In the genomic region with DNA sequence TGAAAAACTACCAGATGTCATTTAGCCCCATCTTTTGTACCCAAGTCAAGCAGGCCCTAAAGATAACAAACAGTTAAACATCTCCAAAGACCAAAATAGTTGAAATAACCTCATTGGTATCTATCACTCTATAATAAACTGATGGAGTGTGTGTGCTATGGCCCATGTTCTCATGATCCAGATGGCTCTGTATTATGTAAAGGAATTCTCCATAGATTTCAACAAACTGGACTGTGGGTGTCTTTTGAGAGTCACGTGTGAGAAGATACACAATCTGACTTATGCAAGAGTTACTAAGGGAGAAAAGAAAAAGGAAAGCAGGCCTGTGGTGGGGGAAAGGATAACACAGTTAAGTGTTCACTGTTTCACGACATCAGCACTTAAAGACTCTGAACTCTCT, we compare ENCODE assay signal across 18 mouse cellular contexts.
DNase-seq lines count a peak whose midpoint lies in the region; ATAC-seq and TF ChIP-seq lines count a peak whose summit lies in the region.
"Had no signal": no experiment of that assay in that cellular context is flagged by ENCODE, and none has a peak within 500 bp of the region (broad histone marks: within the 10 kb centered on the region; RNA-seq: fewer than 3 reads in every experiment).

No protein-coding gene starts in this region.

- H3K9ac ChIP-seq in lung, embryonic 15.5 days = no peak overlapping the region
- no peak overlapping the region for H3K9ac ChIP-seq in lung, postnatal 0 days (replicated peaks; ENCODE audit: low read depth)
- H3K9ac ChIP-seq: embryonic facial prominence, embryonic 12.5 days; forebrain, embryonic 13.5 days; forebrain, embryonic 15.5 days; forebrain, postnatal 0 days had no signal

- TF ChIP-seq EP300 in lung, postnatal 0 days (IDR thresholded peaks at IDR 0.05) = peak; percentile 72

- TF ChIP-seq CTCF in lung, postnatal 0 days (IDR thresholded peaks at IDR 0.05) = no peak

- H3K9me3 ChIP-seq in lung, embryonic 15.5 days = no peaks in the 10 kb centered on the region
- no peaks in the 10 kb centered on the region for H3K9me3 ChIP-seq in lung, postnatal 0 days (ENCODE audit: low read length)
- H3K9me3 ChIP-seq: embryonic facial prominence, embryonic 10.5 days; embryonic facial prominence, embryonic 12.5 days; forebrain, embryonic 13.5 days; forebrain, embryonic 15.5 days had no signal

- no peak overlapping the region for H3K4me2 ChIP-seq in lung, embryonic 15.5 days
- H3K4me2 ChIP-seq in lung, postnatal 0 days (replicated peaks; ENCODE audit: low read depth, low read length) = no peak overlapping the region
- H3K4me2 ChIP-seq: embryonic facial prominence, embryonic 12.5 days; forebrain, embryonic 13.5 days; forebrain, embryonic 15.5 days had no signal

- peak overlapping the region; percentile 67; the same call in 1 of the 2 replicates for H3K27ac ChIP-seq in lung, embryonic 15.5 days
- H3K27ac ChIP-seq in lung, postnatal 0 days (ENCODE audit: low read length) = no peak overlapping the region
- H3K27ac ChIP-seq: embryonic facial prominence, embryonic 10.5 days; embryonic facial prominence, embryonic 12.5 days; forebrain, embryonic 13.5 days; forebrain, embryonic 15.5 days had no signal

- WGBS in lung, embryonic 15.5 days = 25% methylated on average over 2 of the region's 2 CpGs
- 32% methylated on average over 2 of the region's 2 CpGs for WGBS in lung, postnatal 0 days

- peak; percentile 90 for ATAC-seq in lung, embryonic 15.5 days (ENCODE audit: borderline replicate concordance, extremely low read depth, low FRiP score, low TSS enrichment)
- ATAC-seq in lung, postnatal 0 days = peak; percentile 92
- ATAC-seq: forebrain, embryonic 13.5 days; forebrain, embryonic 15.5 days; forebrain, postnatal 0 days had no signal

- no peaks in the 10 kb centered on the region for H3K36me3 ChIP-seq in lung, embryonic 15.5 days
- no peaks in the 10 kb centered on the region for H3K36me3 ChIP-seq in lung, postnatal 0 days (ENCODE audit: insufficient read depth, low read length)
- H3K36me3 ChIP-seq: embryonic facial prominence, embryonic 10.5 days; embryonic facial prominence, embryonic 12.5 days; forebrain, embryonic 15.5 days had no signal

- DNase-seq in lung, postnatal 10 days = no peak
- DNase-seq in lung, postnatal 0 days (ENCODE audit: low spot score) = peak; percentile 82
- DNase-seq in lung, postnatal 4 days = no peak
- no peak for DNase-seq in spleen, postnatal 36 days (ENCODE audit: low spot score in 2 of 2)
- DNase-seq: adrenal gland, adult 8-10 months; adrenal gland, postnatal 14 days; adrenal gland, postnatal 36 days; cerebellum, adult 11-12 months; cerebellum, adult 2 months; cerebellum, adult 9-10 months; cerebellum, postnatal 10 days; cerebellum, postnatal 25 days; forebrain, postnatal 0 days had no signal

- no peak overlapping the region for H3K4me3 ChIP-seq in lung, embryonic 15.5 days
- H3K4me3 ChIP-seq in lung, postnatal 0 days (ENCODE audit: low read depth, low read length) = no peak overlapping the region
- H3K4me3 ChIP-seq: embryonic facial prominence, embryonic 10.5 days; embryonic facial prominence, embryonic 12.5 days; forebrain, embryonic 13.5 days; forebrain, embryonic 15.5 days had no signal

- H3K27me3 ChIP-seq in lung, embryonic 15.5 days = no peaks in the 10 kb centered on the region
- H3K27me3 ChIP-seq in lung, postnatal 0 days (replicated peaks; ENCODE audit: insufficient read depth, low read length) = no peaks in the 10 kb centered on the region
- H3K27me3 ChIP-seq: embryonic facial prominence, embryonic 12.5 days; forebrain, embryonic 13.5 days; forebrain, embryonic 15.5 days had no signal

- peaks cover 5% of the 10 kb centered on the region; the same call in 1 of the 2 replicates for H3K4me1 ChIP-seq in lung, embryonic 15.5 days
- no peaks in the 10 kb centered on the region for H3K4me1 ChIP-seq in lung, postnatal 0 days (ENCODE audit: insufficient read depth, low read depth, low read length)
- H3K4me1 ChIP-seq: embryonic facial prominence, embryonic 10.5 days; embryonic facial prominence, embryonic 12.5 days; forebrain, embryonic 13.5 days; forebrain, embryonic 15.5 days had no signal
